Mouse (Mus musculus) limb, embryonic 13.5 days (tissue): ENCODE data around the gene Cdr2l. TPM values are rescaled to one million over a fixed set of nuclear protein-coding genes. Genes with fewer than 3 reads are reported as not detected.
A peak's percentile ranks its signal among the peaks of the same experiment; 100 is the strongest.

Experiments
- ATAC-seq: fragments of 200-750 bp; cut with Nextera tagmentation; 2 replicates; pipeline ENCODE4 v1.8.0; 2017; ENCODE audit warnings: low read depth, moderate number of reproducible peaks, moderate TSS enrichment; ENCODE audit not compliant: low FRiP score
- H3K27ac ChIP-seq: fragments of 300-500 bp; sonication (generic); 2 replicates; pipeline ENCODE4 v1.5.1; 2015; ENCODE audit warnings: inconsistent platforms, mild to moderate bottlenecking, moderate library complexity
- H3K27me3 ChIP-seq: fragments of 300-500 bp; sonication (generic); 2 replicates; pipeline ENCODE4 v1.6.1; 2015; ENCODE audit warnings: mild to moderate bottlenecking, inconsistent platforms
- H3K36me3 ChIP-seq: fragments of 300-500 bp; sonication (generic); 2 replicates; pipeline ENCODE4 v1.6.1; 2015; ENCODE audit warnings: inconsistent platforms, mild to moderate bottlenecking, moderate library complexity
- H3K4me1 ChIP-seq: fragments of 300-500 bp; sonication (generic); 2 replicates; pipeline ENCODE4 v1.6.1; 2015; ENCODE audit warnings: inconsistent platforms
- H3K4me2 ChIP-seq: fragments of 300-500 bp; sonication (generic); replicated peaks from 2 replicates; pipeline ENCODE4 v1.6.1; 2015; ENCODE audit warnings: inconsistent platforms, mild to moderate bottlenecking, moderate library complexity
- H3K4me3 ChIP-seq: fragments of 300-500 bp; sonication (generic); 2 replicates; pipeline ENCODE4 v1.5.1; 2015; ENCODE audit warnings: moderate library complexity, mild to moderate bottlenecking, inconsistent platforms
- H3K9ac ChIP-seq: fragments of 300-500 bp; sonication (generic); 2 replicates; pipeline ENCODE4 v1.6.1; 2015; ENCODE audit warnings: mild to moderate bottlenecking, inconsistent platforms
- H3K9me3 ChIP-seq: fragments of 300-500 bp; sonication (generic); 2 replicates; pipeline ENCODE4 v1.6.1; 2016; ENCODE audit warnings: inconsistent platforms
- WGBS: fragments of 180-500 bp; shearing (Covaris S2); methylation state at CpG from one replicate; pipeline ENCODE4 v1.1.7; 2015; 5-methylcytosine and 5-hydroxymethylcytosine counted together
- polyA plus RNA-seq: library from polyadenylated mRNA; unstranded; fragments of >200 nt; fragmentation: Nextera tagmentation; extraction: Ambion mirVana; gene quantifications from 2 replicates; pipeline ENCODE4 v1.2.1, GENCODE M21; 2015

Gene Cdr2l
- polyA plus RNA-seq, 1 experiment from 2014 or later, result 11.3 TPM

GRCm38 (mm10) chr11:115393721-115394325 is 12.1 kb downstream of the Cdr2l start:
- no peak for ATAC-seq
- peak overlapping the region; percentile 31; the same call in 1 of the 2 replicates for H3K9ac ChIP-seq
- no peak overlapping the region for H3K27ac ChIP-seq
- peaks cover 64% of the 10 kb centered on the region for H3K36me3 ChIP-seq
- peak overlapping the region; percentile 8; the same call in 1 of the 2 replicates for H3K4me3 ChIP-seq
- WGBS, result 55% methylated on average over 34 of the region's 34 CpGs
- no peaks in the 10 kb centered on the region for H3K9me3 ChIP-seq
- H3K27me3 ChIP-seq, result no peaks in the 10 kb centered on the region
- H3K4me1 ChIP-seq, result no peaks in the 10 kb centered on the region
- peak overlapping the region; percentile 30 for H3K4me2 ChIP-seq

- Histone ChIP-seq H3K4me3 (no peak overlapping the region), H3K4me1 (peaks cover 4% of the 10 kb centered on the region; the same call in 1 of the 2 replicates), H3K4me2 (no peak overlapping the region), H3K36me3 (peaks cover 33% of the 10 kb centered on the region), H3K9me3 (no peaks in the 10 kb centered on the region), H3K9ac (no peak overlapping the region), H3K27me3 (no peaks in the 10 kb centered on the region), H3K27ac (no peak overlapping the region)
- WGBS, result 74% methylated on average over 7 of the region's 7 CpGs
- ATAC-seq, result no peak
These were observed 16.4 kb downstream of the Cdr2l start for GRCm38 (mm10) chr11:115398085-115398484.

GRCm38 (mm10) chr11:115400126-115400525 is 18.4 kb downstream of the Cdr2l start:
- WGBS, result 81% methylated on average over 3 of the region's 3 CpGs
- no peak overlapping the region for H3K9ac ChIP-seq
- no peak for ATAC-seq
- H3K27ac ChIP-seq, result no peak overlapping the region
- H3K4me1 ChIP-seq, result peaks cover 14% of the 10 kb centered on the region
- H3K36me3 ChIP-seq, result peaks cover 12% of the 10 kb centered on the region
- H3K9me3 ChIP-seq, result no peaks in the 10 kb centered on the region
- no peak overlapping the region for H3K4me3 ChIP-seq
- no peak overlapping the region for H3K4me2 ChIP-seq
- no peaks in the 10 kb centered on the region for H3K27me3 ChIP-seq

- Histone ChIP-seq H3K4me1 (peaks cover 16% of the 10 kb centered on the region), H3K4me3 (no peak overlapping the region), H3K4me2 (no peak overlapping the region), H3K27ac (no peak overlapping the region), H3K9me3 (no peaks in the 10 kb centered on the region), H3K36me3 (peaks cover 5% of the 10 kb centered on the region; the same call in 1 of the 2 replicates), H3K9ac (no peak overlapping the region), H3K27me3 (no peaks in the 10 kb centered on the region)
- WGBS, result 46% methylated on average over 11 of the region's 11 CpGs
- ATAC-seq, result no peak
These were observed 19.1 kb downstream of the Cdr2l start for GRCm38 (mm10) chr11:115400630-115401391.

GRCm38 (mm10) chr11:115403338-115404124 is 21.8 kb downstream of the Cdr2l start, which contains the start of gene Mrpl58:
TSS of gene Mrpl58 (plus strand) at chr11:115403752.
- Histone ChIP-seq H3K4me1 (peaks cover 16% of the 10 kb centered on the region), H3K27ac (peak within 1 kb of the TSS; percentile 94), H3K4me2 (peak within 1 kb of the TSS; percentile 86), H3K27me3 (no peaks in the 10 kb centered on the region), H3K36me3 (peaks cover 27% of the 10 kb centered on the region), H3K4me3 (peak within 1 kb of the TSS; percentile 82), H3K9me3 (no peaks in the 10 kb centered on the region), H3K9ac (peak within 1 kb of the TSS; percentile 93)
- 3% methylated on average over 50 of the region's 50 CpGs for WGBS
- peak; percentile 91 for ATAC-seq

- Histone ChIP-seq H3K27me3 (no peaks in the 10 kb centered on the region), H3K4me2 (no peak overlapping the region), H3K36me3 (peaks cover 46% of the 10 kb centered on the region), H3K9me3 (no peaks in the 10 kb centered on the region), H3K4me3 (no peak overlapping the region), H3K27ac (no peak overlapping the region), H3K9ac (no peak overlapping the region), H3K4me1 (peaks cover 16% of the 10 kb centered on the region)
- 96% methylated on average over 6 of the region's 6 CpGs for whole genome bisulfite sequencing
- no peak for ATAC-seq
These were observed 24.0 kb downstream of the Cdr2l start for GRCm38 (mm10) chr11:115405723-115406122.

DNA sequence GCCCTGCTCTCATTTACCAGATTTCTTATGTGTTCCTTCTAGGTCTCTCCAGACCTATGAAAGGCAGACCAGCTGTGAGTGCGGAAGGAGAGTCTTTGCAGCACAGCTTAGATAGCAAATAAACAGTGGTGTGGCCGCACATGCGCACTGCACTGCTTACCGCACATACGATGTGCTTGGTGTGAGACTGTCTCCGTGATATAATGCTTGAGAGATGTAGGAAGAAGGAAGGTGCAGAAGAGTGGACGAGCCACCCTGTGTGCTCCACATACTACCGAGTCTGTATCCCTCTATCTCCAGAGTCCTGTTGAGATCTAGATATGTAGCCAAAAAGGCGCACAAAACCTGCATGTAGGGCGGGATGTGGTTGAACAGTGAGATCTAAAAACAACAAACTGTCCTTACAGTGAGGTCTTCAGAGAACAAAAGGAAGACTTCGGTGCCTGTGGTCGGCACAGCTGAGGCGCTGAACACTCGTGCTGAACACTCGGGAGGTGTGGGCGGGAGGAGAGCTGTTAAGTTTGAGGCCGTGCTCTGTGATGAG is 25.2 kb downstream of the Cdr2l start:
- Histone ChIP-seq H3K9ac (no peak overlapping the region), H3K4me1 (peaks cover 22% of the 10 kb centered on the region), H3K9me3 (no peaks in the 10 kb centered on the region), H3K27ac (no peak overlapping the region), H3K27me3 (no peaks in the 10 kb centered on the region), H3K36me3 (peaks cover 51% of the 10 kb centered on the region), H3K4me2 (no peak overlapping the region), H3K4me3 (no peak overlapping the region)
- ATAC-seq, result no peak
- 94% methylated on average over 17 of the region's 17 CpGs for WGBS

DNA sequence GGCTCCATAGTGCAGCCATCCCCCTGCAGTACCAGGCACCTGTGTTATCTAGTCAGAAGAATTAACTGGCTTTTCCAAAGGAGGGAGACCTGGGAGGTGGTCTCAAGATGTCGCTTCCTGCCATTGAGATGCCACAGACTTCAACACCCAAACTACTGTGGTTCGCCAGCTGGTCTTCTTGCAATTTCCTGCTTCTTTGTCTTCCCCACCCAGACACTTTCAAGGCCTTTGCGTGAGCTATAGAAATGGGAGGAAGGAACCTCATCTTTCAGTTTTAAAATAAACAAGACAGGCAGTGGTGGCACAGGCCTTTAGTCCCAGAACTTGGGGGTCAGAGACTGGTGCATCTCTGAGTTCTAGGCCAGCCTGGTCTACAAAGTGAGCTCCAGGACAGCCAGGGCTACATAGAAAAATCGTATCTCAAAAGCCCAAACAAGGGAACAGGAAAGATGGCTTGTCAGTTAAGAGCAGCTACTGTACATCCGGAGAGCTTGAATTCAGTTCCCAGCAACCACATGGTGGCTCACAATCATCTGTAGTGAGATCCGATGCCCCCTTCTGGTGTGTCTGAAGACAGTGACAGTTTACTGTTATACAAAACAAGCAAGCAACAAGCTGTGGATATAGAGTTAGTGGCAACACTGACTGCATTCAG is 26.7 kb downstream of the Cdr2l start:
- 90% methylated on average over 6 of the region's 6 CpGs for whole genome bisulfite sequencing
- Histone ChIP-seq H3K4me1 (peaks cover 27% of the 10 kb centered on the region), H3K36me3 (peaks cover 51% of the 10 kb centered on the region), H3K27ac (no peak overlapping the region), H3K9me3 (no peaks in the 10 kb centered on the region), H3K4me3 (no peak overlapping the region), H3K9ac (no peak overlapping the region), H3K4me2 (no peak overlapping the region), H3K27me3 (no peaks in the 10 kb centered on the region)
- no peak for ATAC-seq

GRCm38 (mm10) chr11:115409556-115409955 is 27.8 kb downstream of the Cdr2l start:
- ATAC-seq, result no peak
- Histone ChIP-seq H3K4me1 (peaks cover 27% of the 10 kb centered on the region), H3K36me3 (peaks cover 51% of the 10 kb centered on the region), H3K9me3 (no peaks in the 10 kb centered on the region), H3K4me2 (no peak overlapping the region), H3K9ac (0 out of 2 replicates have a peak overlapping the region, but pooled peaks have one; percentile 13), H3K27me3 (no peaks in the 10 kb centered on the region), H3K27ac (no peak overlapping the region), H3K4me3 (no peak overlapping the region)
- WGBS, result 86% methylated on average over 7 of the region's 7 CpGs

DNA sequence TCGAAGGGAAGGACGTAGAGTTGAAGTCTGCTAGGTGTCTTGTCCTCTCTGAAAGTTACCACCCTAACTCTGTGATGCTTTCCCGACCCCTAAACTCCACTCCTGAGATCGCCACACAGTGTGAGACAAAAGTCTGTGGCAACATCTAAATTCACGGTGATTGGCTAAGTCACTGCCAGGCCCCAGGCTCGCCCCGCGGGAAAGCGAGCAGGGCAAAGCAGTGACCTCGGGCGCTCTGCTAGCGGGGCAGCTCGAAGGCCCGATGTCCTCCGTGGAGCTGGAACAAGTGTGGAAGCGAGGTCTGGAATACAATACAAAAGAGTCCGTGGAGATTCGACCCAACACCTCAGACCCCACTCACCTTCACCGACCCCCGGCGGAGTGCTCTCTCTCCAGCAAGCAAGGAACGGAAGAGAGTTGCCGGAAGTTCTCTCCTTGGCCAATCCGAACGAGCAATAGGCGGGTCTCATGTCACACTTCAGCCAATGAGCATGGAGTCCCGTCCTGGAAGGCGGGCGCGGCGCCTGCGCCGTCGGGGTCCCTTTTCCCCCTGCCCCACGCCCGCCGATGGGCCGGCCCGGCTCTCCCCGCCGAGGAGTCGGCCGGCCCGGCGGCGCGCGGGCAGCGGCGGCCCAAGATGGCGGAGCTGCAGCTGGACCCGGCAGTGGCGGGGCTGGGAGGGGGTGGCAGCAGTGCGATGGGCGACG is 38.0 kb downstream of the Cdr2l start, which contains the start of the genes Atp5h and Kctd2:
TSS of gene Atp5h (minus strand) at position 432 of the 707 bp plus-strand sequence.
TSS of gene Kctd2 (plus strand) at position 598 of the 707 bp plus-strand sequence.
- Histone ChIP-seq H3K4me2 (peak within 1 kb of the TSS; percentile 98), H3K27me3 (no peaks in the 10 kb centered on the region), H3K9me3 (no peaks in the 10 kb centered on the region), H3K27ac (peak within 1 kb of the TSS; percentile 85), H3K9ac (peak within 1 kb of the TSS; percentile 97), H3K4me1 (peaks cover 35% of the 10 kb centered on the region), H3K4me3 (peak within 1 kb of the TSS; percentile 87), H3K36me3 (peaks cover 47% of the 10 kb centered on the region)
- WGBS, result under 1% methylated on average over 56 of the region's 56 CpGs
- peak; percentile 98 for ATAC-seq
